Mouse (Mus musculus): ENCODE measurements around the gene Pla2g4d. TPM values are rescaled to one million over a fixed set of nuclear protein-coding genes. Genes with fewer than 3 reads are reported as not detected.

Pla2g4d gene
- polyA plus RNA-seq, 1 experiment from 2014 or later: not detected

DNA sequence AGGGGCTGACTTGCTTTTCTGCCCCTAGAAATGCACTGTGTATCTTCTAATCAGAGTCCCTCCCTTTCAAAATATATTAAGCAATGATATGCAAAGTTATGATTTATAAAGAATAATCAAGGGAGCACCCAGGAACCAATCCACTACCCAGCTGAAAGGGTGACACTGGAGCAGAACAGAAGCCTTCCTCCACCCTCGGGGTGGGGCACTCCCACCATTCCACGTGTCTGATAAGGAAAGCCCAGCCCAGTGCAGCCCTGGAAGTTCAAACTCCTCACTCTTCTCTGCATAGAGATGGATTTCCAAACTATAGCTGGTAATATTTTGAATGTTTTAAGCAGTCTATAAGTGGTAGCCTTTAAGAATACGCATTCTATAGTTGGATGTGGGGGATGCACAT, 57.4 kb downstream of the Pla2g4d start:
- Histone ChIP-seq H3K9ac (ENCODE audit: low read length) (no peak overlapping the region), H3K9me3 (replicated peaks; ENCODE audit: control insufficient read depth, low read length) (no peaks in the 10 kb centered on the region), H3K27ac (ENCODE audit: low read depth, low read length) (no peak overlapping the region), H3K36me3 (ENCODE audit: control insufficient read depth, insufficient read depth, low read length) (no peaks in the 10 kb centered on the region), H3K4me2 (ENCODE audit: low read length) (no peak overlapping the region), H3K27me3 (replicated peaks; ENCODE audit: control insufficient read depth, insufficient read depth, low read length) (no peaks in the 10 kb centered on the region), H3K4me1 (ENCODE audit: control insufficient read depth, insufficient read depth, low read length) (no peaks in the 10 kb centered on the region), H3K4me3 (ENCODE audit: low read depth, low read length) (no peak overlapping the region)
- ATAC-seq: no peak
- no peak for DNase-seq (ENCODE audit: low spot score)
- 76% methylated on average over 3 of the region's 3 CpGs for WGBS

Other genes starting within 250 kb of the Pla2g4d start
- 7.9 and 11.8 TPM in 2 replicates for gene Ehd4, start 134.6 kb downstream of the Pla2g4d start, polyA plus RNA-seq (2014; fragmentation: Nextera tagmentation; extraction: Ambion mirVana)
- 1.1 and 1.7 TPM in 2 replicates for gene Pla2g4e, start 43.9 kb downstream of the Pla2g4d start, polyA plus RNA-seq (2014; fragmentation: Nextera tagmentation; extraction: Ambion mirVana)
- gene Pla2g4f, start 25.0 kb upstream of the Pla2g4d start, polyA plus RNA-seq (2014; fragmentation: Nextera tagmentation; extraction: Ambion mirVana): not detected in 2 replicates
- gene Vps39, start 63.9 kb upstream of the Pla2g4d start, polyA plus RNA-seq (2014; fragmentation: Nextera tagmentation; extraction: Ambion mirVana): 53.6 and 58.1 TPM in 2 replicates
- 6.3 and 9.4 TPM in 2 replicates for gene Ganc, start 114.7 kb upstream of the Pla2g4d start, polyA plus RNA-seq (2014; fragmentation: Nextera tagmentation; extraction: Ambion mirVana)
- 7.9 and 11.8 TPM in 2 replicates for gene Tmem87a, start 114.9 kb upstream of the Pla2g4d start, polyA plus RNA-seq (2014; fragmentation: Nextera tagmentation; extraction: Ambion mirVana)
- gene Capn3, start 166.8 kb upstream of the Pla2g4d start, polyA plus RNA-seq (2014; fragmentation: Nextera tagmentation; extraction: Ambion mirVana): 0.37 and 0.60 TPM in 2 replicates

Measured in forebrain, embryonic 14.5 days (tissue).